Mouse (Mus musculus) megakaryocyte progenitor cell, adult 5-6 weeks (primary cell): ENCODE measurements around the gene Tbc1d4. TPM values are rescaled to one million over a fixed set of nuclear protein-coding genes. Genes with fewer than 3 reads are reported as not detected.

ENCODE experiments used
- ATAC-seq: replicated peaks from 2 replicates; pipeline ENCODE4 v1.8.0; 2016; ENCODE audit warnings: mild to moderate bottlenecking, moderate TSS enrichment, inconsistent platforms; ENCODE audit not compliant: poor library complexity
- total RNA-seq, 2 experiments: library from RNA; stranded (forward) in 1 of 2; stranded (reverse) in 1 of 2; fragments of 157-497, 149-512 nt in 1 of 2; fragments of 200-1000 nt in 1 of 2; gene quantifications; 2 replicates each; pipeline versions ENCODE4 v1.2.3 to v1.2.4; 2015 to 2017

Gene Tbc1d4
- total RNA-seq, 2 experiments from 2014 or later = 7.5 to 11.5 TPM

GRCm38 (mm10) chr14:101596691-101597090, 12.3 kb downstream of the Tbc1d4 start:
- no peak for ATAC-seq

GRCm38 (mm10) chr14:101595301-101596080, 13.5 kb downstream of the Tbc1d4 start:
- ATAC-seq = no peak

DNA sequence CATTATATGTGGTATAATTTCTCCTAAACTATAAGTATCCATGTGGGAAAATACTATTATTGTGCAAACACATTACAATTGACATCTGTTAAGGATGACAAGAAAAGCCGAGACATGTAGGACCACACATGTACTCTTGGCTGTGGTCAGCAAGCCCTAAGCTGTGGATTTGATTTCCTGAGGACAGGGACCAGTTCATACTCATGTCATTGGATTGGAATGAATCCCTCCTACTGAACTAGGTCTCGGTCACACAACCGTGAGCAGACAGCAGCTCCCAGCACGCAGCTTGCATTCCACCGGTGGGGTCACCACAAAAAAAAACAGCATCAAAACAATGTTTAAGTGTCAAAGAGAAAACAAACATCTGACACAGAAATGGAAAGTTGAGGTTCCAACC, 15.0 kb downstream of the Tbc1d4 start:
- ATAC-seq = no peak

DNA sequence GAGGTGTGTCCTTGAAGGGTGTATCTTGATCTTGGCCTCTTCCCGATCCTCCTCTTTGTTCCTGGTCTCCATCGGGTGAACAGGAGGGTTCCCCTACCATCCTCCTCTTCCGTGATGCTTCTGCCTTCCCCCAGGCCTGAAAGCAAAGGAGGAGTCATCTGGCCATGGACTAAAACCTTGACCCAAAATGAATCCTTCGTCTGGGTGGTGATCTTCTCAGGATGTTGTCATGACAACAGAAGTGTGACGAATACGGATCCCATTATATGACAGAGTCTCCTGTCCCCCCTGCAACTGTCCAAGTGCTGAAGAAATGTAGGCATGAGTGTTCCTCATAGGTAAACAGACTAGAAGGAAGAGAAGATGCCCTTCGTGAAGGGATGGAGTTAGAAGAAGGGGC, 15.7 kb downstream of the Tbc1d4 start:
- ATAC-seq = no peak

GRCm38 (mm10) chr14:101591101-101591500, 17.9 kb downstream of the Tbc1d4 start:
- ATAC-seq = no peak

- peak; percentile 27; the same call in 1 of the 2 replicates for ATAC-seq
Measured at GRCm38 (mm10) chr14:101588209-101588991, 20.6 kb downstream of the Tbc1d4 start.

DNA sequence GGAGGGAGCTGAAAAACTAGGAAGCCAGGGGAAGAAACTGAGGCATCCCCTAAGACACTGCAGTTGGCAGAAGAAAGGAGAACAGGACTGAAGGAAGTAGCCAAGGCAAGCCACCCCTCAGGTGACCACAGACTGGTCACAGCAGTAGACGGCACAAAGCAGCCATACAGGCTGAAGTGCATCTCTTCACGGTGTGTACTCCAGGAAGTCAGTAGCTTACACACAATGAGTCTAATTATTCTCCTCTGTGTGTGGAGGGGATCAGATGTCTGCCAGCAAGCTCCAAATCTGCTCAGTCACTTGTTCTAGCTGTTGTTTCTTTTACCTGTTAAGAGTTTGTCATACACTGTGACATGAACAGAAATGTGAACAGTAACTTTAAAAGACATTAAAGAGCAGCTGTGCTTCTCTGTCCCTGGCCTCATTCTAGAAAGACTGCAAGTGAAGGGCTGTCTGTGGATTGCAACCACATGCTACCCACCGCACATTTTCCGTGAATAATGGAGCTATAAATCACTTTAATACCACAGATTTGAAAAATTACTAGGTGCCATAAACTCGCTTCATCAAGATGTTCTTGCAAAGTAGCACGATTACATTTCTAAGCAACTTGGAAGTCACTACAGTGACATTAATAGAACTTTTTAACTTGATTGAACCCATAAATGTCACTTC, 21.5 kb downstream of the Tbc1d4 start:
- ATAC-seq = 0 out of 2 replicates have a peak, but pooled peaks have one; percentile 14

- peak; percentile 52; the same call in 1 of the 2 replicates for ATAC-seq
Measured at GRCm38 (mm10) chr14:101586096-101586495, 22.9 kb downstream of the Tbc1d4 start.

DNA sequence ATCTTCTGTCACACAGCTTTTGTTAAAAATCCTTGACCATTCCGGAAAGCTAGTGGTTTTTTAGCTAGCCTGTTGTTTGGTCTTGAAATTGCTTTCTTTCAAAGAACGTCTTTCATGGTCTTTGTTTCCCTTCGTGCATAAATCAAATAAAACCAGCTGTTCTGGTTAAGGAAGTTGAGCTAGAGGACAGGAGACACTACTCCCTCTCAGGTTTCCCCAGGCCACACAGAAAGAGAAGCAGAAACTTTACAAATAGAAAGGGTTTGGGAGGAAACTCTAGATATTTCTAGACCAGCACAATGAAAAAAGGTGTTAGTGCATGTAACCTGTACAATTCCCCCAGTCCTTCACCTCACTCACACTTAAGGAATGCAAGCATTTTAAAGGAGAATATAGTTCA, 33.3 kb downstream of the Tbc1d4 start:
- 0 out of 2 replicates have a peak, but pooled peaks have one; percentile 26 for ATAC-seq

DNA sequence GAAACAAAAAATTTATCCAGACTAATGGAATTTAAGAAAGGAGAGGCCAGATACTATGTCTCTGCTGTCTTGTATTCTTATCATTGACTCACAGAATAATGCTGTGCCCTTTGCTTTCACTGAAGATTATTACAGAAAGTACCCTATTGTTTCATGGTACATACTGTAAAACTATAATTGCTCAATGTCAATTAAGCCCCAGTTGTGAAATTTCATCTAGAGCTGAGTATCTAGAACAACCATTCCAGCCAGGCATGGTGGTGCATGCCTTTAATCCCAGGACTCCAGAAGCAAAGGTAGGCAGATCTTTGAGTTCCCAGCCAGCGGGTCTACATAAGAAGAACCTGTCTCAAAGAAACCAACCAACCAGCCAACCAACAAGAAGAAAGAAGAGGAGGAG, 34.5 kb downstream of the Tbc1d4 start:
- no peak for ATAC-seq

DNA sequence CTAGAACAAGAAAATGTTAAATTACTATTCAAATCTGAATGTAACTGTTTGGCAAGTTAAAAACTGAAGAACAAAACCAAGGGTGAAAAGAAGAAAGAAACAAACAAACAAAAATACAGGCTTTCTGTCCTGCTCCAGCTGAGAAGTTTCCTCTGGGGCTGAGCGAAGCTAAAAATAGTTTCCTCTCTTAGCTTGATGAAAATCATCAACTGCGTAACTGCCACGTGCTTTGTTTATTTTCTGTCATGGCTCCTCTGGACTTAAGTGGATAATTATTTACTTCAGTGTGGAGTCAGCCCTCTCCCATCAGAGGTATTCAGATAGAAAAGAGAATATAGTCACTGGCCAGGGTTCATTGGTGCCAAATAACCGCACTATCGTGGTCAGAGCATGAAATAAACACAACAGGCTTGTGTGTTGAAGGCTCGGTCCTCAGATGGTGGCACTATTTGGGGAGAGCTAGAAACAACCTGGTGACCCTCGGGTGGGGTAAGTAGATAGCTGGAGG, 35.8 kb downstream of the Tbc1d4 start:
- ATAC-seq = no peak

DNA sequence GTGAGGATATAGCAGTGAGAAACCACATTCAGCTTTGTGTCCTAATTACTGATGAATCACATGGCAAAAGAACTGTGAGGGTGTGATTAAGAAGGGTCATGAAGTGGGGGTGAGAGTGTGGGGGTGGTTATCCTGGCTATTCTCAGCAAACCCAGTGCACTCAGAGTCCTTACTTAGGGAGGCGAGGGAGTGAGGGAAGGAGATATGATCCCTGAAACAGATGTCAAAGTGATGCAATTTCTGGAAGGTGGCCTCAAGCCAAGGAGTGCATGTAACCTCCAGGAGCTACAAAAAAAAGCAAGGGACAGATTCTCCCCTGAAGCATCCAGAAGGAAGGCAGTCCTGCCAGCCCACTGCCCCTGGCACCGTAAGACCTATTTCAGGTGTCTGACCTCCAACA, 40.2 kb downstream of the Tbc1d4 start:
- ATAC-seq = no peak

DNA sequence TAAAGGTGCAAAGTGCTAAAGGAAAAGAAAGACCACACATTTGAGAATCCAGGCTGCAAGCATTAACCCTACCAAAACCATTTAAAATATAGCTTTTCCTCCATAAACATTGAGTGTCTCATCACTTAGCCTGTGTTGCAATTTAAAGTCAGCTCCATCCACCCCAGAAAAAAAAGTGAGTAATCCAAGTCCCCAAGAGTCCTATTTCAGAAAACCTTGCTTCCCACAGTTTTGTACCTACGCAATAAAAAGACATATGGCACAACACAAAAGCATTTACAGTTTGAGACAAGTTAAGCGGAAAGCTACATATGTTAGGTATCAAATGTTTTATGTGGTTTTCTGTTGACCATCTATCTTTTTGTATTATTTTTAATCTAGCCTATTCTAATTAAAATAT, 42.3 kb downstream of the Tbc1d4 start:
- no peak for ATAC-seq

DNA sequence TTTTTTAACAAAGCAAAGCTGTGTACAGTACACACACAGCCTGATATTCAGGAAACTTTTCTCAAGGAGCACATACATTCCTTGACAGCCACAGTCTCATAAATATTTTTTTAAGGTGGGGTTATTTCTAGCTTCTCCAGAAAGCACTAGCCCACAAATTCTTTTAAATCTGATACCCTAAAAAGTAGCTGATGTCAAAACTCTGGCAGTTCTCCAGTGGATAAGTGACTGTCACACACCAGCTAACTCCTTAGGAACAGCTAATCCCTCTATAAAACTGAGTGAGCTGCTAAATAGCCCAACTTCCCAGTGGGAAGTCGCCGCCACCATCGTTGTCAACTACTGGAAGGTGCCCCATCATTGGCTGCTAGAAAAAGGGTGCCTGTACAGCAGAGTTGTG, 43.3 kb downstream of the Tbc1d4 start:
- ATAC-seq = no peak

DNA sequence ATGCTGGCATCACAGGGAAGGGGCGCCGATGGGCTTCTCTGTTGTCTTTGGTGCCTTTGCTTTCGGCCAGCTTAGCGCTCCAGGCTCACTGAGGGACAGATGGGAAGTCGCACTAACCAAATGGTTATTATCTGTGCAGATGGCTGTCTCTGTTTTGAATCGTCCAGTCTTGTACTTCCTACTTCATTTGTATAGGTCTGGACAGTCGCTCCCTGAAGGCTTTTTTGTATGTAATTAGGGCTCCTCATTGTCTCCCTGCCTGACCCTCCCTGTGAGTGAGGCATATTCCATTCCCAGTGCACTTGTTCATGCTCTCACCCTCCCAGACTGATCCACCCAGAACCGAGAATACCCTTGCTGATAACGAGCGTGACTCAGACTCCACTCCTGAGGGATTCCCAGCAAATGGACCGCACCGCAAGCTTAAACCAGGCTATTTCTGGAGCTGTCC, 47.7 kb downstream of the Tbc1d4 start:
- no peak for ATAC-seq

DNA sequence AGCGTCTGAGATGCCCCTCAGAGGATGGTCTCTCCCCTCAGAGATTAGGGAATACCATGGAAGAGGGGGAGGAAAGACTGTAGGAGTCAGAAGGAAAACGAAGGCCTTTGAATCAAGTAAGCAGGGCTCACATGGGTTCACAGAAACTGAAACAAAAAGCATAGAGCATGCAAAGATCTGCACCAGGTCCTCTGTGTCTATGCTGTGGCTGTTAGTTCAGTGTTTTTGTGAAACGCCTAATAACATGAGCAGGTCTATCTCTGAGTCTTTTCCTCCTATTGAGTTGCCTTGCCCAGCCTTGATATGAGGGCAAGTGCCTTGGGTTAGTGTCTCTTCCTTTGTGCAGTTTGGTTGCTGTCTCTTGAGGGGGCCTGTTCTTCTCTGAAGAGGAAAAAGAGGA, 49.5 kb downstream of the Tbc1d4 start:
- ATAC-seq = peak; percentile 37

DNA sequence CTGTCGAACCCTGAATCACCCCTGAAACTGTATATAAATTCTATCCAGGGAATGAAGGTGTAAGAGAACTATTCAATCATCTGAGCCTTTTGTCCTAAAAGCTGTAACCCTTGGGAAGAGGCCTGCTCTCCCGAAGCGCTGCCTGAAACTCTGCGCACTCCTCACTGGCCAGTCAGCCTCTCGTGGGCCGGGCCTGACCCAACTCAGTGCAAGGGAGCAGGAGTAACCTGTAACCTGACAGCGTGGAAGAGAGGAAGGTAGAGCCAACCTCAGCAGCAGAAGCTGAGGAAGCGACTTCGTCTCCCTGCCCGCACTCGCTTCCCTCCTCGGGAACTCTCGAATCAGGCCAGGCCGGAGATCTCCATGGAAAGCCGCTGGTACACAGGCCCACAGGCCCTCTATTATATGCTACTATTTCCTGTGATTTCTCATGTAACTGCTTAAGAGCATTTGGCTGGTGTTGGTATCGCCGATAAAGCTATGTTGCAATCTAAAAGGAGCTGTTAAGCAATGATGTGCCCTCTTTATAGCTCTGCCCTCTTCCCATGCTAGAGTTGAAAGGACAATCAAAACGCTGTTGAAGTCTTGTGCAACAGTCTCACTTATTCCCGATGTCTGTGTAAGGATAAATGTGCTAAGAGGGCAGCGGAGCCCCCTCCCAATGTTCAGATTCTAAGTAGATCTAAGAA, 60.0 kb downstream of the Tbc1d4 start:
- ATAC-seq = peak; percentile 91

DNA sequence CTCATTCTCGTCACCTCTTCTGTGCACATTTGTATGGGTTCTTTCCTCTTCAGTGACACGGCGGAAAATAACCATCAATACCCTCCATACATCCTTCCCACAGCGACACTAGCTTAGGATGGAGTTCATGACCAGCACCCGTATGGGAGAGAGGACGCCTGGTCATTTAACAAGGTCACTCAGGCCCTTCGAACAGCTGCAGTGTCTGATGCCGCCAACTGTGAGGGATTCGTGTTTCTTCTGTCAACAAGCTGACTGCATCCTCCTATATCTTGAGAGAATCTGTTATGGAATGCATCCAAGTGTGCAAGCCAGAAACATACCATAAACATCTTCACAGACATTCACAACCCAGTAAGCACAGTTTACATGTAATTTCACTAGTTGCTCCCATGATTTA, 67.1 kb downstream of the Tbc1d4 start:
- ATAC-seq = no peak

DNA sequence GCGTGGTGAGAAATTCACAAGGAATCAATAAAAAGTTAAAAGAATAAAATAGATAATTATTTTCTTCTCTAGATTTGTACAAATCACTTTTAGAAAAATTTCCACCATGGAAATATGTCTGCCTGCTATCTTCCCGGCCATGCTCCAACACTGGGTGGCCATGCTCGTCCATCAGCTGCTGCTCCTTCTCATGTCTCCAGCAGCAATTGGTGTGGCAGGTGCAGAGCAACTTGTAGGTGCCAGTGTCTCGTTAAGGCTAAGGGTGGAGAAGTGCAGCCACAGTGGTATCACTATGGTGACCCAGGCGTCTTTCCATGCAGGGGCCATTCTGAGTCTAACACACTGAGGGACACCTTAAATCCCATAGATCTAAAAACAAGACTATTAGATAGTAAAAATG, 67.8 kb downstream of the Tbc1d4 start:
- ATAC-seq = no peak

- no peak for ATAC-seq
Measured at GRCm38 (mm10) chr14:101540466-101540865, 68.5 kb downstream of the Tbc1d4 start.

- ATAC-seq = no peak
Measured at GRCm38 (mm10) chr14:101537906-101538305, 71.1 kb downstream of the Tbc1d4 start.
